Mouse (Mus musculus): ENCODE results near the gene 6430628N08Rik. TPM values are rescaled to one million over a fixed set of nuclear protein-coding genes. Genes with fewer than 3 reads are reported as not detected.

6430628N08Rik gene
- polyA plus RNA-seq, 1 experiment from 2014 or later = not detected

DNA sequence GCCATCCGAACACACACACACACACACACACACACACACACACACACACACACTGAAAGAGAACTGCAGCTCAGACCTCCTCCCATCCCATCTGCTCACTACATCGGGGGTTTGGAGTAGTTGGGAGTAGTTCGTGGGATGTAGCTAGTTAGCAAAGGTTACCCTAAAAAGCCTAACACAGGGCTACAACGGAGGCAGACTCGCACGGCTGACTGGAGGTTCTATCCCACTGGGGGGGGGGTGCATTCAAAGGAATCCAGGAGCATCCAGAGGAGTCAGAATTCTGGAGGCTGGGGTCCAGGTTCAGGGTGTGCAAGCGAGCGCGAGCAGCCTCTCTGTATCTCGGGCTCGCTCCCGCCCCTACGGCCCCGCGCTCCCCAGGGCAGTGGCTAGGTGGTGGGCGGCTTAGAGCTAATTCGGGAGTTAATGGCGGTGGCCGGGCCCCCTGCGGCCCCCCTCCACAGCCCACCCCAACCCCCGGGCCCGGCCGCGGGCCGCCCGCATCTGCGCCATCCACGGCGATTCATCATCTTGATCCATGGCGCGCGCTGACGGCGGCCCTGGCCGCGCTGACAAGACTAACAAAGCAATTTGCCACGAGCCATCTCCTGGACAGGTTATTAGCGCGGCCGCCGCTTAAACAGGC is 53.3 kb downstream of the 6430628N08Rik start:
- ATAC-seq (replicated peaks; ENCODE audit: insufficient number of reproducible peaks, low FRiP score, low TSS enrichment, low read depth) = peak; percentile 41; the same call in 1 of the 2 replicates
- Histone ChIP-seq H3K27ac (replicated peaks; ENCODE audit: low read depth, low read length) (no peak overlapping the region), H3K9me3 (replicated peaks; ENCODE audit: control insufficient read depth, low read length) (no peaks in the 10 kb centered on the region), H3K9ac (replicated peaks; ENCODE audit: low read length) (0 out of 2 replicates have a peak overlapping the region, but pooled peaks have one; percentile 13), H3K4me3 (ENCODE audit: low read depth, low read length) (peak overlapping the region; percentile 14; the same call in 1 of the 2 replicates), H3K4me2 (ENCODE audit: low read depth, low read length) (peak overlapping the region; percentile 40), H3K36me3 (replicated peaks; ENCODE audit: control insufficient read depth, insufficient read depth, low read depth, low read length) (no peaks in the 10 kb centered on the region), H3K27me3 (ENCODE audit: control insufficient read depth, insufficient read depth, low read length) (peaks cover 83% of the 10 kb centered on the region), H3K4me1 (ENCODE audit: control insufficient read depth, insufficient read depth, low read length) (peaks cover 3% of the 10 kb centered on the region; the same call in 1 of the 2 replicates)
- no peak for DNase-seq (ENCODE audit: low spot score)
- 1% methylated on average over 40 of the region's 41 CpGs for WGBS

Other genes with a start within 250 kb of the 6430628N08Rik start
- not detected in 2 replicates for gene Cyp4b1, start 242.9 kb upstream of the 6430628N08Rik start, polyA plus RNA-seq (2014; fragmentation: Nextera tagmentation; extraction: Ambion mirVana)
- gene Efcab14, start 152.9 kb upstream of the 6430628N08Rik start, polyA plus RNA-seq (2014; fragmentation: Nextera tagmentation; extraction: Ambion mirVana) = 39.8 and 40.4 TPM in 2 replicates
- 0.46 TPM in 1 of 2 replicates, not detected in the other for gene Tex38, start 109.6 kb upstream of the 6430628N08Rik start, polyA plus RNA-seq (2014; fragmentation: Nextera tagmentation; extraction: Ambion mirVana)
- 54.0 and 54.4 TPM in 2 replicates for gene Atpaf1, start 105.9 kb upstream of the 6430628N08Rik start, polyA plus RNA-seq (2014; fragmentation: Nextera tagmentation; extraction: Ambion mirVana)
- gene Mob3c, start 62.6 kb upstream of the 6430628N08Rik start, polyA plus RNA-seq (2014; fragmentation: Nextera tagmentation; extraction: Ambion mirVana) = 2.8 and 4.6 TPM in 2 replicates
- 17.5 and 20.0 TPM in 2 replicates for gene Mknk1, start 51.5 kb upstream of the 6430628N08Rik start, polyA plus RNA-seq (2014; fragmentation: Nextera tagmentation; extraction: Ambion mirVana)
- gene Kncn, start 6.3 kb upstream of the 6430628N08Rik start, polyA plus RNA-seq (2014; fragmentation: Nextera tagmentation; extraction: Ambion mirVana) = not detected in 2 replicates
- 1.0 and 1.4 TPM in 2 replicates for gene Dmbx1, start 49.3 kb downstream of the 6430628N08Rik start, polyA plus RNA-seq (2014; fragmentation: Nextera tagmentation; extraction: Ambion mirVana)
- 1.4 and 1.8 TPM in 2 replicates for gene Faah, start 127.3 kb downstream of the 6430628N08Rik start, polyA plus RNA-seq (2014; fragmentation: Nextera tagmentation; extraction: Ambion mirVana)
- gene Nsun4, start 163.2 kb downstream of the 6430628N08Rik start, polyA plus RNA-seq (2014; fragmentation: Nextera tagmentation; extraction: Ambion mirVana) = 20.5 and 21.3 TPM in 2 replicates
- gene Uqcrh, start 184.4 kb downstream of the 6430628N08Rik start, polyA plus RNA-seq (2014; fragmentation: Nextera tagmentation; extraction: Ambion mirVana) = 445 and 455 TPM in 2 replicates
- 74.8 and 78.4 TPM in 2 replicates for gene Lrrc41, start 184.6 kb downstream of the 6430628N08Rik start, polyA plus RNA-seq (2014; fragmentation: Nextera tagmentation; extraction: Ambion mirVana)
- 57.6 and 60.1 TPM in 2 replicates for gene Rad54l, start 233.0 kb downstream of the 6430628N08Rik start, polyA plus RNA-seq (2014; fragmentation: Nextera tagmentation; extraction: Ambion mirVana)
- 52.7 and 56.8 TPM in 2 replicates for gene Pomgnt1, start 233.2 kb downstream of the 6430628N08Rik start, polyA plus RNA-seq (2014; fragmentation: Nextera tagmentation; extraction: Ambion mirVana)